Mouse (Mus musculus) mesoderm, embryonic 11.5 days (tissue): ENCODE data around the gene Hist1h2ah.
A peak's percentile ranks its signal among the peaks of the same experiment; 100 is the strongest.

Source experiments
- DNase-seq: peaks from one replicate; pipeline ENCODE4 v3.0.0-alpha.2; 2012; ENCODE audit warnings: low read depth, low spot score

Gene Hist1h2ah

DNA sequence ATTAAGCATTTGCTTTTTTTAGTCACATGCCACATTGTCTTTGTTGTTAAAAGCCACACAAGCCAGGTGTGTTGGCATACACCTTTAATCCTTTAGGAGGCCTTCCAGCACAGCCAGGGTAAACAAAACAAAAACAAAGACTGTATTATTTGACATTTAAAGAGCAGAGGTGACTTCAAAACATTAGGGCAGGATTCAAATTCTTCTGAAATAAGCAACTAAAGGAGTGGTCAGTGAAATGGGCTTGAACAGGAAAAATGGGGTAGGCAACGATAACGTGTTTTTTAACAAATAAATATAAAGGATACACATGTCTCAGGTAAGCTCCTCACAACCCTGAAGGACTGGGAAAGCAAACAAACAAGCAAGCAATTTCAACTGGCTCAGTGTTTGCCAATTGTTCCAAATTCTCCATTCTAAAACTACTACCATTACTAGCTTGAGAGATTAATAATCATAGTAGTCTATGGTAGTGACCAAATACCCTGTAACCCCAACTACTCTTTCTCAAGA, 4.6 kb upstream of the Hist1h2ah start:
- no peak for DNase-seq

DNA sequence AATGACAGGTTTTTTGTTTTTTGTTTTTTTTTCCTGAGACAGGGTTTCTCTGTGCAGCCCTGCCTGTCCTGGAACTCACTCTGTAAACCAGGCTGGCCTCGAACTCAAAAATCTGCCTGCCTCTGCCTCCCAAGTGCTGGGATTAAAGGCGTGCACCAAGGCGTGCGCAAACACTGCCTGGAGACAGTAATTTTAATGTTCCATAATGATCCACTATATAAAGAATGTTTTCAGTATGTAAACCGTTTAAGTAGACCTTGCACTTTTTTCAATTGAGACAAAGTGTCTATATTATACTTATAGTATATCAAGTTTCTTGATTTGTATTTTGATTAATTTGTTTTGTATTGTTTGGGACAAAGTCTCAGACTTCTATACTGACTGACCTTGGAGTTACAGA, 4.0 kb upstream of the Hist1h2ah start:
- DNase-seq: no peak

DNA sequence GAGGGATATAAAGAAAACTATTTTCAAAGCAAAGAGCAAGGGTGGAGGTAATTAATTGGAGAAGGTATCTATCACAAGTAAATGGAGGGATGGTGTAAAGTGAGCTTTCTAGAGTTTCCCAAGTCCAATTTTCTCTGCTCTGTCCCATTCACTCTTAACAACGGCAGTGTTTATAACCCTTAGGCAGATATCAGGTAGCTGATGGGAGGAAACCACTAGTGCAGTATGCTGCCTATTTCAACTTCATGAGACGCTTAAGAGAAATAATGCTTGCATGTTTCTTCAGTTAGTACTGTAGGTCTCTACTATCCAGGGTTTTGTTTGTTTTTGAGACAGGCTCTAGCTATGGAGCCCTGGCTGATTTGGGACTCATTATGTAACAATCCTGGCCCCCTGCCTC, 2.0 kb upstream of the Hist1h2ah start:
- no peak for DNase-seq

DNA sequence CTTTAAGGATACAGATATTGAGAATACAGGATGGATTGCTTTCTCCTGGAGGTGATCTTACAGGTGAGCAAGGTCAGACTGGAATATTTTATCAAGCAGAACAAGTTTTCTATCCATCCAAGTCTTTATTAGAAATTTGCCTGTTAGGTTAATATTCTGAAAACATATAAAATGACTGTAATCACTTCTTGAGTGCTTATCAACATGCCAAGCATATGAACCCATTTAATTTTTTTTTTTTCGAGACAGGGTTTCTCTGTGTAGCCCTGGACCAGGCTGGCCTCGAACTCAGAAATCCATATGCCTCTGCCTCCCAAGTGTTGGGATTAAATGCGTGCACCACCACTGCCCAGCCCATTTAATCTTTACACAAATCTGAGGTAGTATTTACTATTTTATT, 1.6 kb upstream of the Hist1h2ah start:
- DNase-seq: no peak

DNA sequence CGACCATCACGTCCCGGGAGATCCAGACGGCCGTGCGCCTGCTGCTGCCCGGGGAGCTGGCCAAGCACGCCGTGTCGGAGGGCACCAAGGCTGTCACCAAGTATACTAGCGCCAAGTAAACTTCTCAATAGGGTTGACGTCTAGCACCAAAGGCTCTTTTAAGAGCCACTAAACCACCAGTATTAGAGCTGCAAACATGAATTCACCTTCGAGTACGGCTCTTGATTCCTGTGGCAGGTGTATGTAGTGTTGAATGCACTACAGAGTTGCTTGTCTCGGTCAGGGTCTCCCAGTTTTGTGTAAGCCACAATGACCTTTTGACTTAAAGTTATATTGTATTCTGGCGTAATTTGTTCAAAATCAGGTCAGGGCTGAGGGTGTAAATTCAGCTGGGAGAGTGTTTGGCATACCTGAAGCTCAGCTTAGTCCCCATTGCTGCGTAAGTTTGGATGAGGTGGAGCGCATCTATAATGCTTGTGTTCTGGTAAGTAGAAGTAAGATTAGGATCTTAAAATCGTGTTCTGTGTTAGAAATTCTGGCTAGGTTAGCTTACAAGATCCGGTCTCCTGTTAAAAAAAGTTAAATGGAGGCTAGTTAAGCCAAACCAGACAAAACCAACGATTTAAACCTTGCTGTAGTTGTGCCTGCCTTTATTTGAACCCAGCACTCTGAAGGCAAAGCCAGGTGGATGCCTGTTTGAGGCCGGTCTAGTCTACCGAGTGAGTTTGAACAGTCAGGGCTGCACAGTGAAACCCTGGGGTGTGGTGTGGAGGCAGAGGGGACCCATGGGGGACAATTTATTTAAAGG, 985 bp upstream of the Hist1h2ah start:
- DNase-seq: no peak

DNA sequence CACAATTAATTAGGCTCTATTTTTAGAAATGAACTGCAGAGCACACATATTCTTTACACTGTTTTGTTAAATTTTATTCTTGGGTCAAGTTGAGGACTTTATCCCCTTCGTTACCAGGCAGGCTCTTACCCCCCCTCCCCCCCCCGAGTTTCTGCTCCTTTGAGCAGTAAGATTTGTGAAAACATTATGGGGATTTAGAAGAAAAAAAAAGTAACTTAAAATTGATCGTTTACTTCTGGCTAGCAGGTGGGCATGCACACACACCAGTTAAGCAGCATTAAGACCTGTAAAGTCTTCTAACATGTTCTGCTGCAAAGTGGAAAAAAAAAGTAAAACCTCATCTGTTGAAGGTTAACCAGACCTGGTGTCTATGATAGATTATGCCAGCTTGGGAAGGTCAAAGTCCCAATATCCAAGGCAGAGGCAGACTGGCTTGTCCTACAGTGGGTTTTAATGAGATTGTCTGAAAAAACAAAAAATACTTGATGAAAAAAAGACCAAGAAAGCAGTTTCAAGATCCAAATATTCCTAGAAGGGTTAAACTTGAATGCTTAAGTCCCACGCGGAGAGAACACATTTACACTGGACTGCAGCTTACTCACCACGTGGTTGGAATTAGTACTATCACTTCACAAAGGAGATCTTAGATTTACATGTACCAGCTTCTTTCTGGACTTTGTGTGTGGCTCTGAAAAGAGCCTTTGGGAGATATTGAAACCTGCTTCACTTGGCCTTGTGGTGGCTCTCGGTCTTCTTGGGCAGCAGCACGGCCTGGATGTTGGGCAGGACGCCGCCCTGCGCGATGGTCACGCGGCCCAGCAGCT, 713 bp downstream of the Hist1h2ah start:
- no peak for DNase-seq

DNA sequence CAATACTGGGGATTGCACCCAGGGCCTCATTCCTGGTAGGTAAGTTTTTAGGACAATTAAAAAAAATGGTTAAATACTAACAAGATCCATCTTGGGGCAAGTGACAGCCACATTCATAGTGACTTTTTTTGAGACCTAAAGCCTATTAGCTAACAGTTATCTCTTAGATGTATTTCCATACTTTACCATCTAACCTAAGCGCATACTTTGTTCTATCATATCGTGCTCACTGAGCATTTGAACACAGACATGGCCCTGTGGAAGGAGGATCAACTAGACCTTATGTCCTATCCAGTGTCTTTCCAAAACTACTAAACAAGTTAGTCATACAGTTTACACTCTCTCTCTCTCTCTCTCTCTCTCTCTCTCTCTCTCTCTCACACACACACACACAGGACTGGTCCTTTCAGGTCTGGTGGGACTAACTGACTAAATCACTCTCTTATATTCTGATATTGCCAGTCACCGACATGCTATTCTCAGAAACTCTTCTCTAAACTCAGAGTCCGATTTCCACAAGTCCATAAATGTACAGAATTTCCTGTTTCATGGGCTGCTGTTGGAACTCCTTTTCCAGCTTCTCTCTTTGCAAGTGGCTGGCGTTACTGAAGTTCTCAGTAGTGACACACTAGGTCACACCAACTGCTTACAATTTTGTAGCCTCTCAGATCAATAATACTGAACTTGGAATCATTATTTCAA, 1.5 kb downstream of the Hist1h2ah start:
- no peak for DNase-seq

DNA sequence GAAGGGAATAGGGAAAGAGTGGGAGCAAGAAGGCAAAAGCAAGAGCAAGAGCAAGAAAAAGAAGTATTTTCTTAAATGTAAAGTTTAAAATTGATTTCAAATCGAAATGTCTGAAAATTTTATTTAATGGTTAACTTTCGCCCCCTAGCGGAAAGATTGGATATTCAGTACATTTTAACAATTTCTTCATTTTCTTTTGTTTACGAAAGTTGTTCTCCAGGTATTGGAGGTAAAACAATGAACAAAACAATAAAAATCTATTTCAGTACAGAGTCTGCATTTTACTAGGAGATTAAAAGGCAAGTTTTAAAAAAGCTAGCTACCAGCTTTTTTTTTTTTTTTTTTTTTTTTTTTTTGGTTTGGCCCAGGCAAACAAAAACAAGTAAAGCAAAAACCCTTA, 4.9 kb downstream of the Hist1h2ah start:
- no peak for DNase-seq

DNA sequence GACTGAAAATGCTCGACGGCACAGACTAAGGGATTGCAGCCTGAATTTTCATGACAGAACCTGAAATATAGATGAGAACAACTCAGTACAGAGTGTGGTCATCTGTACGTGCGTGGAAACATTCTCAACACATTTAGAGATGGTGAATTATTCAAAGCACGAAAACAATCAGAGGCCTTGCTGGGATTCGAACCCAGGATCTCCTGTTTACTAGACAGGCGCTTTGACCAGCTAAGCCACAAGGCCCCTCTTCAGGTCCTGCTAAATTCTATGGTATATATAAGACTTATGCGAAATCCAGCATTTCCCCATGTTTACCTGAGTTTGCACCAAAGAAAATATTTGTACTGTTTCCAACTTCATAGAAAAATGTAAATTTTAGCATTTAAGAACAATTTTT, 5.4 kb downstream of the Hist1h2ah start:
- no peak for DNase-seq

DNA sequence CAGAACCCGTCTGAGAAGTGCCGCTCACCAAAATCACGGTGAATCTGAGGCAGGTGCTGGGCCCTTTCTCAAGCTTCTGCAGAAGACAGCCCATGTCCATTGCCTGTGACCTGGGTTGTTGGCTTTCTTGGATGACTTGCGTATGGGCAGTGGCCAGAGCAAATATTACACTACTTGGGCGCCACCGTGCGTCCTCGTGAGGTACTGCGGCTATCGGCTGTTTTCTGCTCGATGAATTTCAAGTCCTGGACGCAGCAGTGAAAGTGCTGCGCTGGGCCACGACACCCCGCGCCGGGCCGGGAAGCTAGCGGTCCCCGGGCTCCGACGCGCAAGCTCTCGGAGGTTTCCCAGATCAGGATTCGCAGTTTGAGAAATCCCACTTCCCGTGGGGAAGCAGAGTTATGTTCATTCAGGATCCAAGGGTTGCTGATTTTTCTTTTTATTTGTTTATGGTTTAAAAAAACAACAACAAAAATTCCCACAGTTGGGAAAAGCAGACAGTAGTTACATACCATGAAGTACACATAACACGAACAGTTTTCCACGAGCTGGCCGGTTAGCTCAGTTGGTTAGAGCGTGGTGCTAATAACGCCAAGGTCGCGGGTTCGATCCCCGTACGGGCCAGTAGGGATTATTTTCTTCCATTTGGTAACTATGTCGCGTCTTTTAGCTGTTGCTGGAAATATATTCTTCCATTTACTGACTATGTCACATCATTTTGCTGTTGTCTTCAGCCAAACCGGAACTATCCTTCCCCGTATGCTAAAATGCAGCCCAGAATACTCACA, 6.5 kb downstream of the Hist1h2ah start:
- DNase-seq: peak; percentile 96

DNA sequence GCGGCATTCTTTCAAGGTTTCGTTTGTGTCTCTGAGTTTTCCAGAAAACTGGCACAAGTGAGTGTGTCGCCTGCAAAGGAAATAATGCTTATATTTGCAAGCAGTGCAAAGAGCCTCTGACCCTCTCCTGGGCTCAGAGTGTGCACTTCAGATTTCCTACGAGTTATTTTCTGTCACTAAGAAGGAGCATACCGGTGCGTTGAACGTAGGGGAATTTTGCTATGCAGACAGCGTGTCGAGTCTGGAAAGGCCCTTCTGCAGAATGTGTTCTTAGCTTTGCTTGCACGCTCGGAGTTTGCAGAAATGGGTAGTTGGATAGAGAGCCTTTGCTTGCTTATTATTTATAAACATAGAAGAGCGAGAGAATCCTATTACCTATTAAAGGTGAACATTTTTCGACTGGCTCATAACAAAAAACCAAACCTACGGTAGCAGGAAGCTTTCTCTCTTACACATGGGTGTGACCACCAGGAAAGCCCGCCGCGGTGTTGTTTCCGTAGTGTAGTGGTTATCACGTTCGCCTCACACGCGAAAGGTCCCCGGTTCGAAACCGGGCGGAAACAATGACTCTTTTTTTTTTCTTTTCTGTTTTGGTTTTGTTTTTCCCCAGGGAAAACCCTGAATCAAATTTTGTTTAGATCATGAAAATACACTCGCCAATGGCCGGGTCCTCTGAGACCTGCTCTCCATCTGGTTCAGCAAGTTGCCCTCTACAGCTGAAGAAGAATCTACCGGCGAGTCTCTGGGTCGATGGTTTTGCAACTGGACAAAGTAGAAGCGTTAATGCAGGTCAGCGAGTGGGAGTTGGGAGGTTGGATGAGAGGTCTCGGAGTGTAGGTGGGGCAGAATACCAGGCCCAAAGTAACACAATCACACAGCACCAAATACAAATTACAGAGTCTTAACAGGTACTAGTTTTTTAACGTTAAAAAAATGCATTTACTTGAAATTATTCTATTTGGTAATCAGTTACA, 9.0 kb downstream of the Hist1h2ah start:
- peak; percentile 92 for DNase-seq

DNA sequence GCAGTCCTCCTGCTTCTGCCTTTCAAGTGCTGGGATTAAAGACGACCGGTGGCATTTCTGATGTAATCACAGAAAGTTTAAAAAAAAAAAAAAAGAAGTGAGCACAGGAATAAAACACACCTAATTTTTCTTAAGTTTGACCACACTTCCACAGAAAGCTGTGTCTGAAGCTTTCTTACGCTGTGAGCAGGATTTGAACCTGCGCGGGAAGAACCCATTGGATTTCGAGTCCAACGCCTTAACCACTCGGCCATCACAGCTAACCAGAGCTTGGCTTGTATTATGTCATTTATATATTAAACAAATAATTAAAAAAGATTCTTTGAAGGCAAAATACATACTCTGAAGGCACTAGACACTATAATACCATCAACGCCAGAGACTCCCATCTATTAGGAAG, 13.1 kb downstream of the Hist1h2ah start:
- DNase-seq: peak; percentile 94

DNA sequence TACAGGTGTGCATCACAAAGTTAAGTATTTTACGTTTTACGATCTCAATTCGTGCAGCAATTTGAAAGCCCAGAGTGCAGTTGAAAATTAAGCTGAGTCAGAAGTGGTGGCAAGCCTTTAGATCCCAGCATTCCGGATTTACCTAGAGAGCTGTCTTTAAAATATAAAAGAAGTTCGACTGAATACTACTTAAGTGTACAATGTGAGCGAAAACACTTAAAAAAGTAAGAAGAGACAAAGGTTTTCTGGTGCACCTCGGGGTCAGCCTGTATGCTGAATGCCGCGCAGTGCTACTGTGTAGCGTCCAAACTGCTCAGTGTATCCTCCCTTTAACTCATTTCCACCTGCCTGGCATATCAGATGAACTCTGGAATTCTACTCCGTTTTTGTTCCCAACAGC, 13.8 kb downstream of the Hist1h2ah start:
- no peak for DNase-seq

DNA sequence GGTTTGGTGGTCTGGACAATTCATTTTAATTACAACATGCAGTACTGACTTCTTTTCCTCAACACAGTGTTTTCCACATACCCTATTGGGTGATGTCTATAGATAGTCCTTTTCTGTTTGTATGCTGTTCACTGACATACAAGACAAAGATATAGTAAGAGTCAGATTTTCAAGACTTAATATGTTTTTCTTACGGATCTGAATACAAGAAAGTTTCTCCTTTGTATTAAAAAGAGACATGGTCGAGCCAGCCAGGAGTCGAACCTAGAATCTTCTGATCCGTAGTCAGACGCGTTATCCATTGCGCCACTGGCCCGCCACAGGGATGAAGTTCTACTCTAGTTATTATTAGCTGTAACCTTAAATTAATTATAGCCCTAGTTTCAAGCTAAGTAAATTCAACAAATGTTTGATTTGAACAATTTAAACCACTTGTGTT, 14.4 kb downstream of the Hist1h2ah start:
- no peak for DNase-seq

DNA sequence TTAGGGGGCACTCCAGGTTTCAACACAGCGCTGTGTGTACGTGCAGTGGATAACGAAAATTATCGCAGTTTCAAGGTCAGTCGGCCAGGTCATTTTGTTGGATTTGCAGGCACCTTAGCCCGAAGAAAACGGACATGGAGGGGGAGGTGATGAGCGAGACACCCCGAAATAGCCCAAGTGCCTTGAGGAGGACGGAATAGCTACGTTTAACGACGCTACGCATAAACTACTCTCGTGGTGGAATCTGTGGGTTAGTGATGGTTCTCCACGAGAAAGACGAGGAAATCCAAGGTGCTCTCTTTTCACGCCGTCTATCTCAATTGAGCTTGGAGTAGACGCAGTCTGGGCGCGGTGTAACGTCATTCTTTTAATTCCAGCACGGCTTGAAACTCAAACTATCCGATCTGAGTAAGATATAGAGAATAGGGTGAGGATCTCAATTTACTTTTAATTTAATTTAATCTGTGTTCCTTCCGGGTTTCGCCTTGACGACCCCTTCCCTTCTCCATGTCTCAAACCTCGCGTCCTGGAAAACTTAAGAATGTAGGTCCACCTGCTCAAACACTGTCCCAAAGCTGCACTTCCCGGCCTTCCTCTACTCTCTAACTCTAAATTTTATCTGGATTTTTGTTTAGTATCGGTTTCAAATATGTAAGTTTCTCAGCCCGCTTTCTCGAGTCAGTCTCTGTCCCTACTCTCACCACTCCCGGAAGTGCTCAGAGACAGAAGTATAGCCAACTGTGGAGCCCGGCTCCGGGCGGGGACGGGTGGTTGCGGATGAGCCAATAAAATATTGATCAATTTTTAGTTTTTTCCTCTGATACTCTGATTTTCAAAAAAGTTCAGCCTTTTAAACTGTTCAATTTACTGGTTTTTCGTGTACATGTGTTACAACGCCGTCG, 15.2 kb downstream of the Hist1h2ah start:
- DNase-seq: no peak

DNA sequence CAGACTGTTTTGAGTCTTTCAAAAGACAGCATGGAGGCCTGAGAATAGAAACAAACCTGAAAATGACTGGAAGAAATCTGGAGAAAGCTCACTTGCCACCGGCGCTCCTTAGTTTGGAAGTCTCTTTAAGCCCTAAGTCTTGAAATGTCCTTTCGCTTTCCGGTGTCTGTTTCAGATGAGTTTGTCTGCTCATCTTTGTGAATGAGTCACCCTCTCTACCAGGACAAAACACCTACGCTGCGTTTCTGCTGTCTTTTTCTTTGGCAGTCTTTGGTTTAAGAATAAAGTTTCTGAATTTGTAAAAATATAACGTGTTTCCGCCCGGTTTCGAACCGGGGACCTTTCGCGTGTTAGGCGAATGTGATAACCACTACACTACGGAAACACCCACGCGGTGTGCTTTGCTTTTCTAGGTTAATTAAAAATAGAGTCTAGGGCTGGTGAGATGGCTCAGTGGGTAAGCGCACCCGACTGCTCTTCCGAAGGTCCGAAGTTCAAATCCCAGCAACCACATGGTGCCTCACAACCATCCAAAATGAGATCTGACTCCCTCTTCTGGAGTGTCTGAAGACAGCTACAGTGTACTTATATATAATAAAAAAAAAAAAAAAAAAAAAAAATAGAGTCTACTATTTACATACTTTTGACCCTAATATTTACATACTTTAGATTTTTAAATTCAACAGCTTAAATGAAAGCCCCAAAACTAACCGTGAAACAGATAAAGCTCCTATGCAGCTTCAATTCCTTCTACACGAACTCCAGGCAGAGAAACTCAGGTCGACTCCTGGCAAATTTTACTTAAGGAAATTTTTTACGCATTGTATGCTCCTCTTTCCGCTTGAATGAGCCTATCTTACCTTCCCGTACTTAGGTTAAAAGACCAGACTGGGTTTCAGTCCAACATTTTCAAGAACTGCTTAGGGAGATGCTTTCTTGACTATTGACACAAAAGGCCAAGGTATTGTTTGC, 19.6 kb downstream of the Hist1h2ah start:
- peak; percentile 92 for DNase-seq

DNA sequence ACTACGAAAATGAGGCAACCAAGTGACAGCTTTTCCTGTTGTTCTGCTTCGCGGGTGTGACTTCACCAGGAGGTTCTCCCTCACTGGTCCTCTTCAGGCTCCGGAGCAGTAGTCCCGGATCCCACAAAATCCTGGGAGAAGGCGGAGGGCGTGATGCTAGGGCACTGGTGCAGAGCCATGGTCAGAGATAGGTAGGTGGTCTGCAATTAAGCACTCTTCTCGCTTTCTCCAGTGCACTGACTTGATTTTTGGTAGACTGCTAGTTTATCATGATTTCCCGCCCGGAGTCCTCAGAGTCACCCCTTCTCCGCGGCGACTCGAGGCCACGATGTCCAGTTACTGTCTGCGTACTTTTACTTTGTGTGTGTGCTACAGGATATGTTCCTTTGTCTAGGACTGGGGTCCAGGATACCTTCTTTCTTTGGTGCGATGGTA, 20.9 kb downstream of the Hist1h2ah start:
- no peak for DNase-seq

DNA sequence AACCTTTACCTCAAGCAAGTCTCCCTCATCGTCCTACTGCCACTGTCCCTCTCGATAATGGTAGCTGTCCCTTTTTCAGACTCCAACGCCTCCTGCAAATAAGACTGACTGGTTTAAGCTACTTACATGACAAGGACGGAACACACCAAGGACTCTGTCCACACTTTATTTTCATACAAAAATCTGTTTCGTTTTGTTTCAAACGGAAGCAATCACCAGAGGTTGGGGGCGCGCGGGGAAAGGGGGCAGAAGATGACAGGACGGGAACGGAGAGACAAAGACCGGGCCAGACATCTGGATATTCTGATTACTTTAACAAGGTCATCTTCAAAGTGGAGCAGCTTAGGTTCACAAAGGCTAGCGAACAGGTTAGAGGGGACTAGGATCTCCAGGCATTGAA, 21.7 kb downstream of the Hist1h2ah start:
- DNase-seq: no peak
